Mouse (Mus musculus): ENCODE measurements around the gene Tescl. TPM values are rescaled to one million over a fixed set of nuclear protein-coding genes. Genes with fewer than 3 reads are reported as not detected.

The Tescl gene
- polyA plus RNA-seq, 1 experiment from 2014 or later: 0.14 TPM

- DNase-seq (ENCODE audit: low spot score): no peak
- Histone ChIP-seq H3K27me3 (ENCODE audit: low read depth, poor library complexity, severe bottlenecking) (no peaks in the 10 kb centered on the region), H3K9me3 (replicated peaks) (no peaks in the 10 kb centered on the region), H3K4me1 (peaks cover 10% of the 10 kb centered on the region), H3K4me3 (0 out of 2 replicates have a peak overlapping the region, but pooled peaks have one; percentile 7), H3K27ac (replicated peaks) (peak overlapping the region; percentile 72; the same call in 1 of the 2 replicates), H3K36me3 (no peaks in the 10 kb centered on the region)
- WGBS: 74% methylated on average over 7 of the region's 7 CpGs
Observed at GRCm38 (mm10) chr7:24371012-24371808, 37.5 kb upstream of the Tescl start.

GRCm38 (mm10) chr7:24369731-24370541 lies 36.2 kb upstream of the Tescl start, which contains the start of gene Kcnn4:
Gene Kcnn4, plus strand, starts transcription at chr7:24370263.
- no peak for DNase-seq (ENCODE audit: low spot score)
- no peaks in the 10 kb centered on the region for H3K9me3 ChIP-seq (replicated peaks)
- H3K4me3 ChIP-seq: peak within 1 kb of the TSS; percentile 27; the same call in 1 of the 2 replicates
- H3K27me3 ChIP-seq (ENCODE audit: low read depth, poor library complexity, severe bottlenecking): no peaks in the 10 kb centered on the region
- H3K4me1 ChIP-seq: peaks cover 10% of the 10 kb centered on the region
- peak within 1 kb of the TSS; percentile 72 for H3K27ac ChIP-seq (replicated peaks)
- WGBS: 47% methylated on average over 23 of the region's 23 CpGs
- no peaks in the 10 kb centered on the region for H3K36me3 ChIP-seq

GRCm38 (mm10) chr7:24368946-24369345 lies 35.2 kb upstream of the Tescl start:
- WGBS: 89% methylated on average over 7 of the region's 7 CpGs
- Histone ChIP-seq H3K9me3 (replicated peaks) (no peaks in the 10 kb centered on the region), H3K27me3 (ENCODE audit: low read depth, poor library complexity, severe bottlenecking) (no peaks in the 10 kb centered on the region), H3K4me1 (peaks cover 8% of the 10 kb centered on the region), H3K4me3 (no peak overlapping the region), H3K36me3 (no peaks in the 10 kb centered on the region), H3K27ac (replicated peaks) (no peak overlapping the region)
- no peak for DNase-seq (ENCODE audit: low spot score)

- DNase-seq (ENCODE audit: low spot score): no peak
- peaks cover 1% of the 10 kb centered on the region for H3K4me1 ChIP-seq
- H3K36me3 ChIP-seq: no peaks in the 10 kb centered on the region
- WGBS: 79% methylated on average over 4 of the region's 4 CpGs
- H3K27ac ChIP-seq (replicated peaks): no peak overlapping the region
- no peaks in the 10 kb centered on the region for H3K27me3 ChIP-seq (ENCODE audit: low read depth, poor library complexity, severe bottlenecking)
- no peak overlapping the region for H3K4me3 ChIP-seq
- no peaks in the 10 kb centered on the region for H3K9me3 ChIP-seq (replicated peaks)
Observed at GRCm38 (mm10) chr7:24368226-24368625, 34.5 kb upstream of the Tescl start.

- H3K36me3 ChIP-seq: no peaks in the 10 kb centered on the region
- no peaks in the 10 kb centered on the region; the same call in 1 of the 2 replicates for H3K4me1 ChIP-seq
- WGBS: 80% methylated on average over 15 of the region's 15 CpGs
Observed at GRCm38 (mm10) chr7:24366716-24367632, 33.2 kb upstream of the Tescl start.

GRCm38 (mm10) chr7:24365258-24366014 lies 31.7 kb upstream of the Tescl start:
- no peaks in the 10 kb centered on the region for H3K27me3 ChIP-seq (ENCODE audit: low read depth, poor library complexity, severe bottlenecking)
- no peaks in the 10 kb centered on the region for H3K36me3 ChIP-seq
- H3K9me3 ChIP-seq (replicated peaks): 0 out of 2 replicates have a peak, but pooled peaks cover 7% of the 10 kb centered on the region
- no peaks in the 10 kb centered on the region; the same call in 1 of the 2 replicates for H3K4me1 ChIP-seq
- no peak for DNase-seq (ENCODE audit: low spot score)
- WGBS: 84% methylated on average over 5 of the region's 5 CpGs
- no peak overlapping the region for H3K4me3 ChIP-seq
- peak overlapping the region; percentile 46; the same call in 1 of the 2 replicates for H3K27ac ChIP-seq (replicated peaks)

More at GRCm38 (mm10) chr7:24366716-24367632, 33.2 kb upstream of the Tescl start:
- no peak overlapping the region for H3K4me3 ChIP-seq
- H3K9me3 ChIP-seq (replicated peaks): no peaks in the 10 kb centered on the region
- H3K27me3 ChIP-seq (ENCODE audit: low read depth, poor library complexity, severe bottlenecking): no peaks in the 10 kb centered on the region
- no peak overlapping the region for H3K27ac ChIP-seq (replicated peaks)
- DNase-seq (ENCODE audit: low spot score): no peak

GRCm38 (mm10) chr7:24364827-24365226 lies 31.1 kb upstream of the Tescl start:
- no peaks in the 10 kb centered on the region for H3K36me3 ChIP-seq
- H3K4me1 ChIP-seq: no peaks in the 10 kb centered on the region; the same call in 1 of the 2 replicates
- 0 out of 2 replicates have a peak, but pooled peaks cover 7% of the 10 kb centered on the region for H3K9me3 ChIP-seq (replicated peaks)
- 24% methylated on average over 10 of the region's 10 CpGs for WGBS
- H3K27ac ChIP-seq (replicated peaks): peak overlapping the region; percentile 46; the same call in 1 of the 2 replicates
- no peaks in the 10 kb centered on the region for H3K27me3 ChIP-seq (ENCODE audit: low read depth, poor library complexity, severe bottlenecking)
- no peak overlapping the region for H3K4me3 ChIP-seq
- DNase-seq (ENCODE audit: low spot score): peak; percentile 83

GRCm38 (mm10) chr7:24363228-24363627 lies 29.5 kb upstream of the Tescl start:
- no peaks in the 10 kb centered on the region for H3K36me3 ChIP-seq
- DNase-seq (ENCODE audit: low spot score): peak; percentile 36
- peaks cover 7% of the 10 kb centered on the region; the same call in 1 of the 2 replicates for H3K9me3 ChIP-seq (replicated peaks)
- H3K4me1 ChIP-seq: no peaks in the 10 kb centered on the region; the same call in 1 of the 2 replicates
- H3K27ac ChIP-seq (replicated peaks): no peak overlapping the region
- WGBS: 23% methylated on average over 7 of the region's 7 CpGs
- H3K27me3 ChIP-seq (ENCODE audit: low read depth, poor library complexity, severe bottlenecking): no peaks in the 10 kb centered on the region
- H3K4me3 ChIP-seq: no peak overlapping the region

GRCm38 (mm10) chr7:24361001-24361400 lies 27.3 kb upstream of the Tescl start:
- 66% methylated on average over 4 of the region's 4 CpGs for WGBS

GRCm38 (mm10) chr7:24359269-24359668 lies 25.5 kb upstream of the Tescl start:
- no peak for DNase-seq (ENCODE audit: low spot score)
- no peak overlapping the region for H3K4me3 ChIP-seq
- H3K27me3 ChIP-seq (ENCODE audit: low read depth, poor library complexity, severe bottlenecking): no peaks in the 10 kb centered on the region
- H3K4me1 ChIP-seq: no peaks in the 10 kb centered on the region
- peaks cover 18% of the 10 kb centered on the region for H3K9me3 ChIP-seq (replicated peaks)
- 29% methylated on average over 9 of the region's 9 CpGs for WGBS
- H3K27ac ChIP-seq (replicated peaks): no peak overlapping the region
- H3K36me3 ChIP-seq: no peaks in the 10 kb centered on the region

More at GRCm38 (mm10) chr7:24361001-24361400, 27.3 kb upstream of the Tescl start:
- Histone ChIP-seq H3K27me3 (ENCODE audit: low read depth, poor library complexity, severe bottlenecking) (no peaks in the 10 kb centered on the region), H3K36me3 (no peaks in the 10 kb centered on the region), H3K9me3 (replicated peaks) (peaks cover 18% of the 10 kb centered on the region), H3K4me1 (no peaks in the 10 kb centered on the region; the same call in 1 of the 2 replicates), H3K27ac (replicated peaks) (no peak overlapping the region), H3K4me3 (no peak overlapping the region)
- no peak for DNase-seq (ENCODE audit: low spot score)

- 58% methylated on average over 4 of the region's 4 CpGs for WGBS
- peaks cover 21% of the 10 kb centered on the region for H3K9me3 ChIP-seq (replicated peaks)
- H3K27me3 ChIP-seq (ENCODE audit: low read depth, poor library complexity, severe bottlenecking): no peaks in the 10 kb centered on the region
- no peak for DNase-seq (ENCODE audit: low spot score)
- H3K27ac ChIP-seq (replicated peaks): no peak overlapping the region
- no peaks in the 10 kb centered on the region for H3K36me3 ChIP-seq
- no peaks in the 10 kb centered on the region for H3K4me1 ChIP-seq
- H3K4me3 ChIP-seq: no peak overlapping the region
Observed at GRCm38 (mm10) chr7:24357899-24358298, 24.2 kb upstream of the Tescl start.

Data from midbrain, embryonic 10.5 days (tissue).